Mouse (Mus musculus) kidney, embryonic 14.5 days (tissue): ENCODE measurements at regions not wholly inside any gene's neighbourhood (a gene's known extent, or its start where the extent isn't known, plus 50 kb on each side); places are given as distances from the start of the nearest gene placed in this dataset.
A peak's percentile ranks its signal among the peaks of the same experiment; 100 is the strongest.

Source experiments
- ATAC-seq: fragments of 200-750 bp; cut with Nextera tagmentation; 2 replicates; pipeline ENCODE4 v1.8.0; 2017; ENCODE audit warnings: moderate number of reproducible peaks, mild to moderate bottlenecking, moderate TSS enrichment, moderate library complexity; ENCODE audit not compliant: low FRiP score, low TSS enrichment
- H3K27ac ChIP-seq: fragments of 300-500 bp; sonication (generic); 2 replicates; pipeline ENCODE4 v1.5.1; 2014; ENCODE audit warnings: low read depth, mild to moderate bottlenecking, low read length, moderate library complexity, mixed read lengths
- H3K27me3 ChIP-seq: fragments of 300-500 bp; sonication (generic); 2 replicates; pipeline ENCODE4 v1.6.1; 2014; ENCODE audit warnings: mild to moderate bottlenecking, low read length; ENCODE audit not compliant: control insufficient read depth, insufficient read depth
- H3K36me3 ChIP-seq: fragments of 300-500 bp; sonication (generic); 2 replicates; pipeline ENCODE4 v1.6.1; 2014; ENCODE audit warnings: low read length, mixed read lengths; ENCODE audit not compliant: control insufficient read depth, insufficient read depth
- H3K4me1 ChIP-seq: fragments of 300-500 bp; sonication (generic); 2 replicates; pipeline ENCODE4 v1.6.1; 2014; ENCODE audit warnings: low read length, mixed read lengths; ENCODE audit not compliant: control insufficient read depth, insufficient read depth
- H3K4me2 ChIP-seq: fragments of 300-500 bp; sonication (generic); replicated peaks from 2 replicates; pipeline ENCODE4 v1.6.1; 2014; ENCODE audit warnings: low read depth, mild to moderate bottlenecking, low read length
- H3K4me3 ChIP-seq: fragments of 300-500 bp; sonication (generic); 2 replicates; pipeline ENCODE4 v1.5.1; 2014; ENCODE audit warnings: mild to moderate bottlenecking, low read length
- H3K9ac ChIP-seq: fragments of 300-500 bp; sonication (generic); 2 replicates; pipeline ENCODE4 v1.6.1; 2014; ENCODE audit warnings: low read depth, mild to moderate bottlenecking, low read length, moderate library complexity
- H3K9me3 ChIP-seq: fragments of 300-500 bp; sonication (generic); 2 replicates; pipeline ENCODE4 v1.6.1; 2016; ENCODE audit warnings: low read length; ENCODE audit not compliant: control insufficient read depth
- WGBS: fragments of 180-500 bp; shearing (Covaris S2); extraction: QIAGEN DNeasy Blood & Tissue Kit; methylation state at CpG from one replicate; pipeline ENCODE4 v1.1.7; 2014; 5-methylcytosine and 5-hydroxymethylcytosine counted together

GRCm38 (mm10) chr9:115481176-115481575, 171.0 kb upstream of the Stt3b start:
- no peak overlapping the region for H3K9ac ChIP-seq
- no peak overlapping the region for H3K4me2 ChIP-seq
- WGBS: 71% methylated on average over 5 of the region's 5 CpGs
- no peak overlapping the region for H3K4me3 ChIP-seq
- ATAC-seq: no peak
- H3K36me3 ChIP-seq: no peaks in the 10 kb centered on the region
- no peak overlapping the region for H3K27ac ChIP-seq
- H3K27me3 ChIP-seq: no peaks in the 10 kb centered on the region
- no peaks in the 10 kb centered on the region for H3K4me1 ChIP-seq
- H3K9me3 ChIP-seq: no peaks in the 10 kb centered on the region

GRCm38 (mm10) chr9:115483024-115483423, 172.8 kb upstream of the Stt3b start:
- WGBS: 66% methylated on average over 7 of the region's 7 CpGs
- no peaks in the 10 kb centered on the region for H3K36me3 ChIP-seq
- H3K4me3 ChIP-seq: no peak overlapping the region
- H3K27me3 ChIP-seq: no peaks in the 10 kb centered on the region
- no peak overlapping the region for H3K4me2 ChIP-seq
- H3K9ac ChIP-seq: no peak overlapping the region
- H3K9me3 ChIP-seq: no peaks in the 10 kb centered on the region
- H3K27ac ChIP-seq: no peak overlapping the region
- no peak for ATAC-seq
- no peaks in the 10 kb centered on the region for H3K4me1 ChIP-seq

GRCm38 (mm10) chr9:115483721-115484120, 173.5 kb upstream of the Stt3b start:
- Histone ChIP-seq H3K9me3 (no peaks in the 10 kb centered on the region), H3K27me3 (no peaks in the 10 kb centered on the region), H3K36me3 (no peaks in the 10 kb centered on the region), H3K4me2 (no peak overlapping the region), H3K4me1 (no peaks in the 10 kb centered on the region), H3K9ac (no peak overlapping the region), H3K27ac (no peak overlapping the region), H3K4me3 (no peak overlapping the region)
- WGBS: 44% methylated on average over 2 of the region's 2 CpGs
- no peak for ATAC-seq

GRCm38 (mm10) chr9:115484408-115484807, 174.2 kb upstream of the Stt3b start:
- Histone ChIP-seq H3K4me3 (no peak overlapping the region), H3K4me2 (no peak overlapping the region), H3K9me3 (no peaks in the 10 kb centered on the region), H3K9ac (no peak overlapping the region), H3K36me3 (no peaks in the 10 kb centered on the region), H3K27ac (no peak overlapping the region), H3K4me1 (no peaks in the 10 kb centered on the region), H3K27me3 (no peaks in the 10 kb centered on the region)
- no peak for ATAC-seq
- 91% methylated on average over 1 of the region's 1 CpGs for WGBS

- no peak for ATAC-seq
- Histone ChIP-seq H3K36me3 (no peaks in the 10 kb centered on the region), H3K9ac (no peak overlapping the region), H3K9me3 (no peaks in the 10 kb centered on the region), H3K4me1 (no peaks in the 10 kb centered on the region), H3K4me2 (no peak overlapping the region), H3K27me3 (no peaks in the 10 kb centered on the region), H3K27ac (no peak overlapping the region), H3K4me3 (no peak overlapping the region)
- WGBS: 91% methylated on average over 4 of the region's 4 CpGs
These were observed 175.0 kb upstream of the Stt3b start for GRCm38 (mm10) chr9:115485219-115485618.

GRCm38 (mm10) chr9:115487175-115487760, 177.0 kb upstream of the Stt3b start:
- Histone ChIP-seq H3K36me3 (no peaks in the 10 kb centered on the region), H3K27me3 (no peaks in the 10 kb centered on the region), H3K27ac (no peak overlapping the region), H3K4me3 (no peak overlapping the region), H3K4me2 (no peak overlapping the region), H3K4me1 (no peaks in the 10 kb centered on the region), H3K9ac (no peak overlapping the region), H3K9me3 (no peaks in the 10 kb centered on the region)
- ATAC-seq: no peak
- WGBS: 94% methylated on average over 5 of the region's 5 CpGs

GRCm38 (mm10) chr9:115488913-115489809, 178.9 kb upstream of the Stt3b start:
- no peak overlapping the region for H3K27ac ChIP-seq
- ATAC-seq: peak; percentile 35; the same call in 1 of the 2 replicates
- no peaks in the 10 kb centered on the region for H3K27me3 ChIP-seq
- no peaks in the 10 kb centered on the region for H3K9me3 ChIP-seq
- 74% methylated on average over 9 of the region's 9 CpGs for WGBS
- H3K4me1 ChIP-seq: no peaks in the 10 kb centered on the region
- no peaks in the 10 kb centered on the region for H3K36me3 ChIP-seq
- no peak overlapping the region for H3K4me3 ChIP-seq
- no peak overlapping the region for H3K9ac ChIP-seq
- H3K4me2 ChIP-seq: no peak overlapping the region

- Histone ChIP-seq H3K9me3 (no peaks in the 10 kb centered on the region), H3K36me3 (no peaks in the 10 kb centered on the region), H3K4me3 (no peak overlapping the region), H3K9ac (no peak overlapping the region), H3K27ac (no peak overlapping the region), H3K27me3 (no peaks in the 10 kb centered on the region), H3K4me1 (no peaks in the 10 kb centered on the region), H3K4me2 (no peak overlapping the region)
- 90% methylated on average over 6 of the region's 6 CpGs for WGBS
- ATAC-seq: no peak
These were observed 182.4 kb upstream of the Stt3b start for GRCm38 (mm10) chr9:115492431-115493171.

GRCm38 (mm10) chr9:115493765-115494164, 183.5 kb upstream of the Stt3b start:
- no peak overlapping the region for H3K4me3 ChIP-seq
- no peak for ATAC-seq
- H3K36me3 ChIP-seq: no peaks in the 10 kb centered on the region
- no peaks in the 10 kb centered on the region for H3K4me1 ChIP-seq
- no peak overlapping the region for H3K4me2 ChIP-seq
- 93% methylated on average over 2 of the region's 2 CpGs for WGBS
- H3K27me3 ChIP-seq: no peaks in the 10 kb centered on the region
- H3K9me3 ChIP-seq: no peaks in the 10 kb centered on the region
- no peak overlapping the region for H3K27ac ChIP-seq
- H3K9ac ChIP-seq: no peak overlapping the region
